Mouse (Mus musculus) MEL (cell line): ENCODE data around the gene Ttf2. TPM values are rescaled to one million over a fixed set of nuclear protein-coding genes. Genes with fewer than 3 reads are reported as not detected.

ENCODE experiments used
- DNase-seq: peaks from one replicate; pipeline ENCODE4 v3.0.0; 2011; ENCODE audit warnings: low read depth, low spot score
- H3K27ac ChIP-seq: 2 replicates; pipeline ENCODE4 v1.5.1; 2012; ENCODE audit warnings: low read depth, mild to moderate bottlenecking, control low read depth, low read length, moderate library complexity; ENCODE audit not compliant: control insufficient read depth
- H3K27me3 ChIP-seq, 2 experiments: fragments of 150-350 bp in 1 of 2; sonication (generic) in 1 of 2; 2 replicates each; pipeline ENCODE4 v1.6.1; 2012; ENCODE audit warnings: low read length in 2 of 2, mild to moderate bottlenecking in 2 of 2, improper control_type of control experiment in 1 of 2, moderate library complexity in 1 of 2; ENCODE audit not compliant: insufficient read depth in 2 of 2, control insufficient read depth in 1 of 2
- H3K36me3 ChIP-seq, 2 experiments: 2 replicates each; pipeline ENCODE4 v1.6.1; 2012 to 2014; ENCODE audit warnings: low read length in 2 of 2, improper control_type of control experiment in 1 of 2, inconsistent platforms in 1 of 2, mild to moderate bottlenecking in 1 of 2; ENCODE audit not compliant: insufficient read depth in 2 of 2, control insufficient read depth in 1 of 2
- H3K4me1 ChIP-seq, 2 experiments: fragments of 150-350 bp in 1 of 2; sonication (generic) in 1 of 2; 2 replicates each; pipeline ENCODE4 v1.6.1; 2012; ENCODE audit warnings: low read length in 2 of 2, improper control_type of control experiment in 1 of 2, mild to moderate bottlenecking in 1 of 2; ENCODE audit not compliant: insufficient read depth in 2 of 2, control insufficient read depth in 1 of 2
- H3K4me3 ChIP-seq, 2 experiments: fragments of 150-350 bp in 1 of 2; sonication (generic) in 1 of 2; 2 replicates each; pipeline ENCODE4 v1.5.1; 2012; ENCODE audit warnings: low read depth in 2 of 2, low read length in 2 of 2, mild to moderate bottlenecking in 2 of 2, moderate library complexity in 2 of 2, control low read depth in 1 of 2, improper control_type of control experiment in 1 of 2; ENCODE audit not compliant: control insufficient read depth in 1 of 2, insufficient read depth in 1 of 2
- H3K79me2 ChIP-seq: 2 replicates; pipeline ENCODE4 v1.6.1; 2012; ENCODE audit warnings: mild to moderate bottlenecking, low read length, moderate library complexity; ENCODE audit not compliant: control insufficient read depth, poor library complexity, insufficient read depth
- H3K9ac ChIP-seq: 2 replicates; pipeline ENCODE4 v1.6.1; 2012; ENCODE audit warnings: low read depth, mild to moderate bottlenecking, control low read depth, low read length, moderate library complexity; ENCODE audit not compliant: control insufficient read depth, poor library complexity, severe bottlenecking
- H3K9me3 ChIP-seq: fragments of 150-350 bp; sonication (generic); replicated peaks from 2 replicates; pipeline ENCODE4 v1.6.1; 2012; ENCODE audit warnings: mild to moderate bottlenecking, low read length, improper control_type of control experiment, moderate library complexity; ENCODE audit not compliant: insufficient read depth
- CTCF ChIP-seq, 3 experiments: IDR thresholded peaks in 2 of 3; conservative IDR thresholded peaks in 1 of 3; 2 replicates each; pipeline ENCODE4 v1.5.1; 2011 to 2012; ENCODE audit warnings: low read length in 3 of 3, low read depth in 2 of 3, mild to moderate bottlenecking in 2 of 3, improper control_type of control experiment in 1 of 3, inconsistent platforms in 1 of 3, mixed read lengths in 1 of 3, moderate library complexity in 1 of 3; ENCODE audit not compliant: control insufficient read depth in 1 of 3, insufficient read depth in 1 of 3, poor library complexity in 1 of 3, severe bottlenecking in 1 of 3
- E2F4 ChIP-seq: IDR thresholded peaks from 2 replicates; pipeline ENCODE4 v1.6.1; 2011; ENCODE audit warnings: low read depth, low read length, improper control_type of control experiment, borderline replicate concordance
- ELF1 ChIP-seq: IDR thresholded peaks from 2 replicates; pipeline ENCODE4 v1.6.1; 2014; ENCODE audit warnings: low read depth, mild to moderate bottlenecking, inconsistent platforms, low read length, improper control_type of control experiment, moderate library complexity
- ETS1 ChIP-seq: IDR thresholded peaks from 2 replicates; pipeline ENCODE4 v1.6.1; 2012; ENCODE audit warnings: low read depth, mild to moderate bottlenecking, inconsistent platforms, low read length, improper control_type of control experiment, moderate library complexity
- GABPA ChIP-seq: IDR thresholded peaks from 2 replicates; pipeline ENCODE4 v1.6.1; 2012; ENCODE audit warnings: low read depth, mild to moderate bottlenecking, inconsistent platforms, low read length, improper control_type of control experiment, moderate library complexity
- GATA1 ChIP-seq: IDR thresholded peaks from 2 replicates; pipeline ENCODE4 v1.6.1; 2011; ENCODE audit warnings: low read depth, low read length, improper control_type of control experiment
- HCFC1 ChIP-seq: IDR thresholded peaks from 2 replicates; pipeline ENCODE4 v1.6.1; 2012; ENCODE audit warnings: low read depth, mild to moderate bottlenecking, inconsistent platforms, low read length, improper control_type of control experiment, moderate library complexity
- JUND ChIP-seq: IDR thresholded peaks from 2 replicates; pipeline ENCODE4 v1.6.1; 2011; ENCODE audit warnings: low read depth, mild to moderate bottlenecking, improper control_type of control experiment, low read length
- KAT2A ChIP-seq: conservative IDR thresholded peaks from 2 replicates; pipeline ENCODE4 v1.6.1; 2012; ENCODE audit warnings: low read depth, low read length, improper control_type of control experiment, inconsistent platforms
- MAX ChIP-seq: IDR thresholded peaks from 2 replicates; pipeline ENCODE4 v1.6.1; 2011; ENCODE audit warnings: low read length, improper control_type of control experiment
- MEF2A ChIP-seq: IDR thresholded peaks from 2 replicates; pipeline ENCODE4 v1.6.1; 2014; ENCODE audit warnings: low read depth, mild to moderate bottlenecking, inconsistent platforms, low read length, improper control_type of control experiment; ENCODE audit not compliant: poor library complexity, insufficient replicate concordance, severe bottlenecking; ENCODE audit errors: extremely low read depth
- MXI1 ChIP-seq: IDR thresholded peaks from 2 replicates; pipeline ENCODE4 v1.6.1; 2011; ENCODE audit warnings: mild to moderate bottlenecking, low read depth, low read length, improper control_type of control experiment
- MYC ChIP-seq: IDR thresholded peaks from 2 replicates; pipeline ENCODE4 v1.6.1; 2011; ENCODE audit warnings: low read depth, mild to moderate bottlenecking, low read length, improper control_type of control experiment, moderate library complexity
- NRF1 ChIP-seq: IDR thresholded peaks from 2 replicates; pipeline ENCODE4 v1.6.1; 2014; ENCODE audit warnings: low read depth, mild to moderate bottlenecking, inconsistent platforms, low read length, improper control_type of control experiment, moderate library complexity; ENCODE audit not compliant: poor library complexity, insufficient read depth, severe bottlenecking
- POLR2AphosphoS2 ChIP-seq: IDR thresholded peaks from 2 replicates; pipeline ENCODE4 v1.6.1; 2011; ENCODE audit warnings: low read length, improper control_type of control experiment
- POLR2AphosphoS5 ChIP-seq: IDR thresholded peaks from 2 replicates; pipeline ENCODE4 v1.6.1; 2012; ENCODE audit warnings: low read depth, borderline replicate concordance, mild to moderate bottlenecking, inconsistent platforms, low read length, moderate library complexity, mixed read lengths
- RAD21 ChIP-seq: IDR thresholded peaks from 2 replicates; pipeline ENCODE4 v1.6.1; 2011; ENCODE audit warnings: mild to moderate bottlenecking, low read depth, low read length, improper control_type of control experiment
- RCOR1 ChIP-seq: IDR thresholded peaks from 2 replicates; pipeline ENCODE4 v1.6.1; 2012; ENCODE audit warnings: low read depth, mild to moderate bottlenecking, inconsistent platforms, low read length, improper control_type of control experiment
- SIN3A ChIP-seq: IDR thresholded peaks from 2 replicates; pipeline ENCODE4 v1.6.1; 2012; ENCODE audit warnings: low read length, improper control_type of control experiment, inconsistent platforms
- SMC3 ChIP-seq: IDR thresholded peaks from 2 replicates; pipeline ENCODE4 v1.6.1; 2011; ENCODE audit warnings: low read depth, low read length, improper control_type of control experiment
- TBP ChIP-seq: IDR thresholded peaks from 2 replicates; pipeline ENCODE4 v1.8.0; 2011; ENCODE audit warnings: low read depth, low read length, improper control_type of control experiment
- ZC3H11A ChIP-seq: IDR thresholded peaks from 2 replicates; pipeline ENCODE4 v1.6.1; 2012; ENCODE audit warnings: low read depth, mild to moderate bottlenecking, inconsistent platforms, low read length, improper control_type of control experiment
- ZKSCAN1 ChIP-seq: IDR thresholded peaks from 2 replicates; pipeline ENCODE4 v1.6.1; 2012; ENCODE audit warnings: low read depth, mild to moderate bottlenecking, inconsistent platforms, low read length, improper control_type of control experiment, moderate library complexity
- polyA plus RNA-seq, 2 experiments: library from polyadenylated mRNA; stranded (reverse) in 1 of 2; unstranded in 1 of 2; fragments of >175 nt in 1 of 2; fragments of >200 nt in 1 of 2; gene quantifications; 2 replicates each; pipeline versions ENCODE4 v1.2.1 to v1.2.4; 2012; ENCODE audit warnings: low replicate concordance in 2 of 2, low read depth in 1 of 2; ENCODE audit not compliant: insufficient read length in 2 of 2, insufficient read depth in 1 of 2, missing spikeins in 1 of 2
- total RNA-seq: library from RNA; depleted of rRNA; stranded (reverse); fragments of 300-350 nt; gene quantifications from 2 replicates; pipeline ENCODE4 v1.2.3, GENCODE M21; 2012

Gene Ttf2
- total and polyA plus RNA-seq, 3 experiments: 27.7 to 34.4 TPM; not detected in 1

DNA sequence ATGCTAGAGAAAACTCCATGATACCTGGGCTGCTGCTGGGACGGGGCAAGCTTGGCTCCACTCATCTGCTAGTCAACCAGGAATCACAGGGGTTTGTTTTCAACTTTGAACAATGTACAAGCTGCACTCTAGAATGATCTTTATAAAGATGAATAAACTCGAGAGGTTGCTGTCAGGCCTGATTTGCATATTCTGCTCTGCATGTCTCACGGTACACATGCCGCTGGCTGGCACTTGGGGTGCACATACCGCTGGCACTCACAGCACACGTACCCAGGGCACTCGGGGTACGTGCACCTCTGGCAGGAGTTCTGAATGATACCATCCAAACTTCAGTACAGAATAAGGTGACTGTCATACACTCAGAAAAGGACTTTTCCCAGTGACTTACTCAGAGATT lies 43.1 kb upstream of the Ttf2 start:
- DNase-seq: no peak
- Histone ChIP-seq H3K4me3 (no peak overlapping the region), H3K27ac (no peak overlapping the region)

DNA sequence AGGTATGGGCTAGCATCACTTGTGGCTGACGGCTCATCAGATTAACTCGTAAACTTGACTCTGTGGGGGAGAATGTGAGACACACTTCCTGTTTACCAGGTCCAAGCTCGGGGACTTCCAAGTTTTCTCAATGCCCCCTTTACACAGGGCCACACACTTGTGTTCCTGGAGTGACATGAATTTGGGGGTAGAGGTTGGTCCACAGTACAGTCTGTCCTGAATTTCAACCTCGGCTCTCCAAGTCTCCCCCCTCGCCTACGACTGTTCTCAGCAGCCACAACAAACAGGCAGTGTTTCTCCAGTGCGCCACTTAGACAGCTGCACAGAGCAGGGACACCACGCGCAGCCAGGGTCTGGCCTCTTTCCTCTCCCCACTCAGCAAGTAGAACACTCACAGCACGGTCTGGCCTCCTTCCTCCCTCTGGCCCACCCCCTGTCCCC lies 42.7 kb upstream of the Ttf2 start:
- Histone ChIP-seq H3K4me1 (peaks cover 0 to 5% of the 10 kb centered on the region in 2 experiments; a peak in 1 of 4 replicates), H3K79me2 (no peaks in the 10 kb centered on the region), H3K4me3 (no peak overlapping the region), H3K27ac (no peak overlapping the region), H3K36me3 (peaks cover 0 to 4% of the 10 kb centered on the region in 2 experiments; a peak in 2 of 4 replicates), H3K27me3 (no peaks in the 10 kb centered on the region), H3K9ac (no peak overlapping the region), H3K9me3 (no peaks in the 10 kb centered on the region)
- no peak for DNase-seq
- TF ChIP-seq POLR2AphosphoS2 (no peak), ETS1 (no peak), JUND (no peak), MEF2A (no peak), POLR2AphosphoS5 (no peak), HCFC1 (no peak)

More for the DNA sequence above, 43.1 kb upstream of the Ttf2 start:
- no peak overlapping the region for H3K9ac ChIP-seq
- no peaks in the 10 kb centered on the region for H3K9me3 ChIP-seq
- no peaks in the 10 kb centered on the region for H3K27me3 ChIP-seq
- peaks cover 0 to under 1% of the 10 kb centered on the region in 2 experiments; a peak in 2 of 4 replicates for H3K36me3 ChIP-seq
- peaks cover 0 to 5% of the 10 kb centered on the region in 2 experiments; a peak in 1 of 4 replicates for H3K4me1 ChIP-seq
- no peaks in the 10 kb centered on the region for H3K79me2 ChIP-seq
- TF ChIP-seq ELF1 (no peak), GATA1 (no peak), CTCF (IDR thresholded peaks at IDR 0.05 in 2 of 3, conservative IDR thresholded peaks at IDR 0.05 in 1 of 3; ENCODE audit: control insufficient read depth in 1 of 3, insufficient read depth in 1 of 3, low read depth in 2 of 3, low read length in 3 of 3, poor library complexity in 1 of 3, severe bottlenecking in 1 of 3) (no peak), ZC3H11A (no peak), TBP (no peak), E2F4 (no peak), RAD21 (no peak), KAT2A (no peak), GABPA (no peak), SMC3 (no peak), MYC (no peak), MAX (no peak), MXI1 (no peak), ZKSCAN1 (no peak), RCOR1 (no peak), SIN3A (no peak), NRF1 (no peak)
- TF ChIP-seq, all 39 proteins: peak for 0
